Mouse (Mus musculus) cortical plate, adult 2 months (tissue): Measurements from ENCODE around the gene Ube2b.

Source experiments
- CTCF ChIP-seq: fragments of 200-500 bp; IDR thresholded peaks from 2 replicates; pipeline ENCODE4 v1.5.1; 2011; ENCODE audit warnings: mild to moderate bottlenecking, control low read depth, low read length; ENCODE audit not compliant: insufficient read depth; ENCODE audit errors: extremely low read depth
- POLR2A ChIP-seq: fragments of 200-500 bp; IDR thresholded peaks from 2 replicates; pipeline ENCODE4 v1.6.1; 2011; ENCODE audit warnings: mild to moderate bottlenecking, low read length, control low read depth; ENCODE audit not compliant: insufficient read depth; ENCODE audit errors: extremely low read depth

DNA sequence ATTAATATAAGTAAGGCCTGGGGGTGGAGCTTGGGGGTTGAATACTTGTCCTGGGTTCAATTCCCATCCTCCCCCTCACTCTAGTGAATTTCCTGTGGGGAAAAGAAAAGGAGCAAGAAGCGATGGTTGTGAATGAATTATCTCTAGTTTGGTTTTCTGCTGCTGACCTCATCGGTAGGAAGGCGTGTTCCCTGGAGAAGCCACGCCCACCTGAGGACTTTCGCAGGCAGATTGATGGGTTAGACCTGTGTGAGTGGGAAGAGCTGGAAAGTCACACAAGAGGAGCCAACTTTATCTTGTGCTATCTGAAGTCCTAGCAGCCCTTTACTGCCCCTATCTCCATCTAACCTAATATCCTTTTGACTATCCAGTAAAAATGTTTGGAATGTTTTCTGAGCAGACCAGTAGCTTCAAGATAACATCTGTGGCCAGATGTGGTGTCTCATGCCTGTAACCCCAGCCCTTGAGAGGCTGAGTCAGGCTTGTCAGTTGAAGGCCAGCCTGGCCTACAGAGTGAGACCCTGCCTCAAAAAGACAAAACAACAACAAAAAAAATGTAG, 48.6 kb downstream of the Ube2b start:
- TF ChIP-seq CTCF (no peak), POLR2A (no peak)
